Mouse (Mus musculus) urinary bladder, adult 18-20 months (tissue): ENCODE measurements around the gene Spin2d.
"Not testable (repeated sequence)": the region's sequence is repeated elsewhere in the genome, so short reads cannot be mapped to it uniquely, and the experiment has no call there.

Experiments used
- DNase-seq, 2 experiments: peaks; one replicate each; pipeline ENCODE4 v3.0.0; 2022; ENCODE audit warnings: low spot score in 2 of 2, mixed read lengths in 2 of 2

The Spin2d gene

DNA sequence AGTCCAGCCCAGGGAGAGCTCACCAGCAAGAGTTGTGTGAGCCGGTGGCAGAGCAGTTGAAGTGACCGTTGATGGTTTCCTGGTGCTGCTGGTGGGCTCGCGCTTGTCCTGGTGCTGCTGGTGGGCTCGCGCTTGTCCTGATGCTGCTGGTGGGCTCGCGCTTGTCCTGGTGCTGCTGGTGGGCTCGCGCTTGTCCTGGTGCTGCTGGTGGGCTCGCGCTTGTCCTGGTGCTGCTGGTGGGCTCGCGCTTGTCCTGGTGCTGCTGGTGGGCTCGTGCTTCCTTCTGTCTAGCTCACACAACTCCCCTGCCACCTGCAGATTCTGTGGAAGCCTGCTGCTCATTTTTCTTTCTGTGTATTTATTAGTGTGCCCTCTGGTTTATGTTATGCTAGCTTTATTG lies at the start of gene Spin2d:
TSS of gene Spin2d (minus strand) at position 101 of the 400 bp plus-strand sequence.
- not testable (repeated sequence) for DNase-seq

DNA sequence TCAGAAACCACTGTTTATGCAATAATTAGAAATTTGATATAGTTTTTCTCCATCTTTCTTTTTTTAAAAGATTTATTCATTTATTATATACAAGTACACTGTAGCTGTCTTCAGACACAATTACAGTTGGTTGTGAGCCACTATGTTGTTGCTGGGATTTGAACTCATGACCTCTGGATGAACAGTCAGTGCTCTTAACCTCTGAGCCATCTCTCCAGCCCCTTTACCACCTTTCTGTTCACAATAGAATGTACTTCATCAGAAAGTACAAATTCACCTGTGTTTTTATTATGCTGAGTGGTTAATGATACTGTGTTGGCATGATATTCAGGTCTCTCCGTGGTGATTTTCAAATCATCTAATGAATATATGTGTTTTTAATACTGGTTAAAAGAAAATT lies 48.6 kb upstream of the Spin2d start:
- DNase-seq, result no peak

DNA sequence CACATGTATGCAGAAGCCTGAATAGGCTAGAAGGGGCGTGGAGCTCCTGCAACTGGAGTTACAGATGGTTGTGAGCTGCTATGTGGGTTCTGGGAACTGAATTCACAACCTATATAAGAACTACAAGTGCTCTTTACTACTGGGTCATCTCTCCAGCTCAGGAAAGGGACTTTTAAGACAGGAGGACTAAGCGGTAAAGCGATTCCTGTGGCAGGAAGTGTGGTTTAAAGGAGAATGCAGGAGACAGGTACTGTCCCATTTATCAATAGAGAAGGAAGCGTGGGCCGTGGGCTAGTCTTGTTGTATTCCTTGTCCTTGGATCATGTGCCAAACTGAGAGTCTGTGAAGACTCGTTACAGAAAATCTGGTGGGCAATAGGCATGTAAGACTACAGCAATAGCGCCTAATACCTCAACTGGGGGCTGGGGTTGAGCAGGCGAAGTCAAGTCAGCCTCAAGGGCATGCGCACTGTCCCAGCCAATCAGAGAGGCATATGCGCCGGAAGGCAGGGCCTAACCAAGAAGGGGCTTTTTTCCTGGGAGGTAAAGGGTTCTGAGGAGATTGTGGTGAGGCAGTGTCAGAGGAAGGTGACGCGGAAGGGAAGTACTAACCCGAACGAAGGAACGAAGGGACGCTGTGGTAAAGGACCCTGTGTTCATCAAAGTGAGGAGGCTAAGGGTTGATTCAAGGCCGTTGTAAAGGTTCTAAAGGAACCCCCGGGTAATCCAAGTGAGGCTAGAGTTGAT lies 37.2 kb upstream of the Spin2d start, which contains the start of gene Xlr4b:
TSS of gene Xlr4b (plus strand) at position 515 of the 746 bp plus-strand sequence.
- DNase-seq, result not testable (repeated sequence)

DNA sequence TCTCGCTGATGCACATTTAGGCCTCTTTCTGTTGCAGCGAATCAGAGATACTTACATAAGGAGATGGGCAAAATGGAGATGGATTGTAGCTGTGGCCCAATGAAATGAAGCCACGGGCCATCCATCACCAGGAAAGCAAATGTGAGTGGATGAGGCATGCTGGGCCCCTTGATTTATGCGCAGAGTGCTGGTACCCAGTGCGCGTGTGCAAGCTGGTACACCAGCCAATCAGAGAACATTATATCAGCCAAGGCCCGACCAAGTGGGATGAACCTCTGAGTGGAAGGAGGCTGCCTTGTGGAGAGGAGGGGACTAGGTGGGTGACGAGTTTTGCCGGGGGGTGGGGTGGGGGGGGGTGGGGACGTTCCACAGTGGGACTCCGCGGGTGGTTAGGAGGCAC lies 15.1 kb upstream of the Spin2d start, which contains the start of gene Xlr3b:
TSS of gene Xlr3b (plus strand) at position 274 of the 400 bp plus-strand sequence.
- not testable (repeated sequence) for DNase-seq

DNA sequence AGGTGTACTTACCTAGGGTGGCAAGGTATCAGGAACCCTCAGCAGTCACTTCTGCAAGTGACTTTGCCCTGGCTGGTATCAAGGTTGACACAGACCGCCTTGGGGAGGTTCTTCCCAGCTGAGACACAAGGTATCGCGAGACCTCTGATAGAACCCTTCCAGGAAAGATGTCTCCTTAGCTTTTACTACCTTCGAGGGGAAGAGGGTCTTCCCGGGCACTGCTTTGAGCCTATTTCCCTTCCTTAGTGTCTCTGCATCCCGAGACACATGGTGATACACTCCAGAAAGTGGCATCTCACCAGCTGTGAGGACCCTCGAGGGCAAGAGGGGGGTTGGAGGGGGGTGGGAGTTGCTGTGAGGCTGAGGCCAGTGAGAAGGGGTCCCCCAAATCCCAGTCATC lies 27.4 kb downstream of the Spin2d start, which contains the start of gene DXBay18:
TSS of gene DXBay18 (minus strand) at position 101 of the 400 bp plus-strand sequence.
- DNase-seq, result not testable (repeated sequence)

DNA sequence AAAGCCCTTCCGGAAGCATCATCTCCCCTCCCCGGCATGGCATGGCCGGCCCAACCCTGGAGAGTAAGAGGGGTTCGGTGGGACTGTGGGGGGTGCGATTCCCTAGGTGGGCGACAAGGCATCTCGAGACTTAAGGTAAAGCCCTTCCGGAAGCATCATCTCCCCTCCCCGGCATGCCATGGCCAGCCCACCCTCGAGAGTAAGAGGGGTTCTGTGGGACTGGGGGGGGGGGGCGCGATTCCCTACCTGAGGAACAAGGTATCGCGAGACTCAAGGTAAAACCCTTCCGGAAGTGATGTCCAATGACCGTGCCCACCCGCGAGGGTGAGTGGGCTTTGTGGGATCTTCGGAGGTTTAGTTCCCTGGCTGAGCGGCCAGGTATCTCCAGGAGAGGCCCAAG lies 28.3 kb downstream of the Spin2d start, which contains the start of gene Xlr5b:
TSS of gene Xlr5b (plus strand) at position 301 of the 400 bp plus-strand sequence.
- DNase-seq, result not testable (repeated sequence)

DNA sequence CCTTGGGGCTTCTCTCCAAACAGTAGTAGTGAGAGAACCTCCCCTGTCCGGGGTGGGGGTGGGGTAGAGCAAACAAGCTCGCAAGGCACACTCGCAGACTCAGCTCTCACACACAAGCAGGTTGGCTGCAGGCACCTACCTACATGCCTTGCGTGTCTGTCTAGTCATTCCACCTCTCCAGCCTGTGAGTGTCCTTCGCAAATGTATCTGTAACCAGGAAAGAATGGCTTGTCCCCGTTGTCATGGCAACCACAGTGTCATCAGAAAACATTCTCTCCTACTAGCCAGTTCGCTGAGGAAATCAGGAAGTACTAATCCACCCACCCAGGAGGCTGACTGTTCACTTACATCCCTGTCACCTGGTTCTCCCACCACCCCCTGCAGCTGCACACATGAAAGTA lies 33.6 kb downstream of the Spin2d start:
- DNase-seq, result not testable (repeated sequence)
